Comparison of ENCODE assay signal across 14 mouse cellular contexts in the genomic region with DNA sequence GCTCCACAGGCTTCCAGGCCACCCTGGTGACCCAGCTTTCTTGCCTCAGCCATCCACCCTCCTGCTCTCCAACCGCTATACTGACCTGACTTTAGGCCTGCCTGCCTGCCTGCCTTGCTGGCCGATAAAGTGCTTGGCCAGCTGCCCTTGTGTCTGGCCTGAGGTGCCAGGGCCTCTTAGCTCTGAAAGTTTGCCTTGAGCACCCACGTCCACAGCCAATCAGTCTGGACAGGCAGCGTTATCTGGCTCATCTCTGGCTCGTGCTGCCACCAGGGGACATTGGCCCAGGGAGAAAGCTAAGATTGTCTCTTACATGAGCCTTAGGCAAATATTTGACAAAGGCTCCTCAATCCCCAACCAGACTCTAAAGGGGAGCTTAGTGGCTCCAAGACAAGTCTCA.
DNase-seq lines count a peak whose midpoint lies in the region; ATAC-seq and TF ChIP-seq lines count a peak whose summit lies in the region.
"Had no signal": no experiment of that assay in that cellular context is flagged by ENCODE, and none has a peak within 500 bp of the region (broad histone marks: within the 10 kb centered on the region; RNA-seq: fewer than 3 reads in every experiment).

No protein-coding gene starts in this region.

- H3K9me3 ChIP-seq in liver, postnatal 0 days (ENCODE audit: low read length) = no peaks in the 10 kb centered on the region
- H3K9me3 ChIP-seq in limb, embryonic 10.5 days (replicated peaks) = no peaks in the 10 kb centered on the region
- H3K9me3 ChIP-seq: kidney, embryonic 15.5 days; liver, embryonic 12.5 days; neural tube, embryonic 12.5 days had no signal

- TF ChIP-seq POLR2A in liver, adult 2 months (IDR thresholded peaks at IDR 0.05; ENCODE audit: extremely low read depth, insufficient read depth, low read length) = no peak

- WGBS in liver, adult 2 months = 34% methylated on average over 5 of the region's 5 CpGs
- WGBS in liver, postnatal 0 days (ENCODE audit: insufficient replicate concordance) = 47% methylated on average over 5 of the region's 5 CpGs
- WGBS in limb, embryonic 10.5 days = 78% methylated on average over 5 of the region's 5 CpGs

- no peak for TF ChIP-seq EP300 in liver, postnatal 0 days (IDR thresholded peaks at IDR 0.05; ENCODE audit: low read depth)

- no peak for ATAC-seq in liver, postnatal 0 days
- ATAC-seq: liver, embryonic 12.5 days had no signal

- no peak for TF ChIP-seq CTCF in liver, adult 2 months (IDR thresholded peaks at IDR 0.05; ENCODE audit: low read depth, low read length)
- TF ChIP-seq CTCF in liver, postnatal 0 days (IDR thresholded peaks at IDR 0.05; ENCODE audit: low read depth) = no peak

- H3K9ac ChIP-seq in liver, adult 2 months (ENCODE audit: low read depth, low read length) = no peak overlapping the region
- no peak overlapping the region; the same call in 1 of the 2 replicates for H3K9ac ChIP-seq in liver, postnatal 0 days (replicated peaks)
- H3K9ac ChIP-seq: kidney, embryonic 15.5 days; liver, embryonic 12.5 days; neural tube, embryonic 12.5 days had no signal

- DNase-seq in adrenal gland, postnatal 10 days = peak; percentile 42
- DNase-seq in adrenal gland, adult (ENCODE audit: inconsistent age in 2 of 2, low spot score in 1 of 2) = no peak
- peak; percentile 89 for DNase-seq in liver, adult 2 months (ENCODE audit: extremely low read depth, low read depth, low spot score)
- no peak for DNase-seq in liver, postnatal 0 days
- peak; percentile 30 for DNase-seq in fat pad, adult 2 months (ENCODE audit: extremely low read depth, low read depth, low spot score)
- DNase-seq in limb, embryonic 10.5 days (ENCODE audit: low spot score) = no peak
- no peak for DNase-seq in B cell, adult 2 months
- DNase-seq in c-Kit-positive CD71-positive TER-119-positive erythroid progenitor cells, embryonic 14.5 days (ENCODE audit: low spot score) = no peak
- DNase-seq: cerebellum, adult 2 months; gastrocnemius, postnatal 36 days; right cerebral cortex, postnatal 4 days had no signal

- no peaks in the 10 kb centered on the region for H3K36me3 ChIP-seq in liver, adult 2 months (ENCODE audit: control insufficient read depth, insufficient read depth, low read length)
- H3K36me3 ChIP-seq in liver, postnatal 0 days (replicated peaks; ENCODE audit: insufficient read depth, low read length) = no peaks in the 10 kb centered on the region
- no peaks in the 10 kb centered on the region for H3K36me3 ChIP-seq in limb, embryonic 10.5 days
- H3K36me3 ChIP-seq: kidney, embryonic 15.5 days; liver, embryonic 12.5 days; neural tube, embryonic 12.5 days had no signal

- H3K4me3 ChIP-seq in liver, adult 2 months (ENCODE audit: insufficient read depth, low read depth, low read length) = no peak overlapping the region
- no peak overlapping the region for H3K4me3 ChIP-seq in liver, postnatal 0 days (ENCODE audit: low read depth, low read length)
- H3K4me3 ChIP-seq in limb, embryonic 10.5 days = no peak overlapping the region
- H3K4me3 ChIP-seq: kidney, embryonic 15.5 days; liver, embryonic 12.5 days; neural tube, embryonic 12.5 days had no signal

- H3K79me2 ChIP-seq in liver, adult 2 months (ENCODE audit: control insufficient read depth, insufficient read depth, low read length) = no peaks in the 10 kb centered on the region

- no peaks in the 10 kb centered on the region for H3K27me3 ChIP-seq in liver, adult 2 months (ENCODE audit: control insufficient read depth, insufficient read depth, low read length)
- no peaks in the 10 kb centered on the region for H3K27me3 ChIP-seq in liver, postnatal 0 days (ENCODE audit: insufficient read depth, low read length)
- no peaks in the 10 kb centered on the region for H3K27me3 ChIP-seq in limb, embryonic 10.5 days (ENCODE audit: low read depth, poor library complexity, severe bottlenecking)
- H3K27me3 ChIP-seq: kidney, embryonic 15.5 days; liver, embryonic 12.5 days; neural tube, embryonic 12.5 days had no signal

- H3K4me1 ChIP-seq in liver, adult 2 months (ENCODE audit: control insufficient read depth, insufficient read depth, low read length) = peaks cover 21% of the 10 kb centered on the region
- H3K4me1 ChIP-seq in liver, postnatal 0 days (ENCODE audit: insufficient read depth) = peaks cover 11% of the 10 kb centered on the region
- peaks cover 20% of the 10 kb centered on the region for H3K4me1 ChIP-seq in limb, embryonic 10.5 days
- H3K4me1 ChIP-seq: neural tube, embryonic 12.5 days had no signal

- H3K4me2 ChIP-seq in liver, postnatal 0 days (ENCODE audit: low read depth, low read length) = no peak overlapping the region
- H3K4me2 ChIP-seq: kidney, embryonic 15.5 days; liver, embryonic 12.5 days; neural tube, embryonic 12.5 days had no signal

- H3K27ac ChIP-seq in liver, adult 2 months (replicated peaks; ENCODE audit: insufficient read depth, low read depth, low read length) = no peak overlapping the region
- H3K27ac ChIP-seq in liver, postnatal 0 days (ENCODE audit: low read depth) = no peak overlapping the region
- peak overlapping the region; percentile 19; the same call in 1 of the 2 replicates for H3K27ac ChIP-seq in limb, embryonic 10.5 days
- H3K27ac ChIP-seq: kidney, embryonic 15.5 days; liver, embryonic 12.5 days; neural tube, embryonic 12.5 days had no signal

Comparison
In these comparisons a context has a peak if more than half of its experiments do, and no peak if none do; other contexts are left out.
1. DNase-seq: peak in adrenal gland, postnatal 10 days (single experiment), liver, adult 2 months (single experiment) and fat pad, adult 2 months (single experiment); none in adrenal gland, adult (0 of 2), liver, postnatal 0 days (single experiment), limb, embryonic 10.5 days (single experiment), B cell, adult 2 months (0 of 2) and c-Kit-positive CD71-positive TER-119-positive erythroid progenitor cells, embryonic 14.5 days (single experiment).